Mouse (Mus musculus): ENCODE measurements around the gene Nrxn3. TPM values are rescaled to one million over a fixed set of nuclear protein-coding genes. Genes with fewer than 3 reads are reported as not detected.

Gene Nrxn3
- polyA plus RNA-seq, 1 experiment from 2014 or later = 6.9 TPM

- WGBS = 85% methylated on average over 5 of the region's 5 CpGs
- H3K4me1 ChIP-seq = peaks cover 4% of the 10 kb centered on the region
- H3K27me3 ChIP-seq (ENCODE audit: poor library complexity, severe bottlenecking) = no peaks in the 10 kb centered on the region
- no peak for DNase-seq (ENCODE audit: extremely low spot score, low spot score)
- no peak overlapping the region for H3K27ac ChIP-seq
- H3K9me3 ChIP-seq = no peaks in the 10 kb centered on the region
- H3K36me3 ChIP-seq (replicated peaks) = no peaks in the 10 kb centered on the region
- no peak overlapping the region for H3K4me3 ChIP-seq
Measured at GRCm38 (mm10) chr12:89977479-89977878, 1254.8 kb downstream of the Nrxn3 start.

GRCm38 (mm10) chr12:89979190-89979589 lies 1256.5 kb downstream of the Nrxn3 start:
- no peaks in the 10 kb centered on the region for H3K27me3 ChIP-seq (ENCODE audit: poor library complexity, severe bottlenecking)

GRCm38 (mm10) chr12:89982445-89982844 lies 1259.8 kb downstream of the Nrxn3 start:
- Histone ChIP-seq H3K27ac (no peak overlapping the region), H3K4me3 (no peak overlapping the region), H3K9me3 (no peaks in the 10 kb centered on the region), H3K27me3 (ENCODE audit: poor library complexity, severe bottlenecking) (no peaks in the 10 kb centered on the region), H3K36me3 (replicated peaks) (no peaks in the 10 kb centered on the region), H3K4me1 (peaks cover 17% of the 10 kb centered on the region)
- WGBS = 46% methylated on average over 5 of the region's 5 CpGs
- no peak for DNase-seq (ENCODE audit: extremely low spot score, low spot score)

More at GRCm38 (mm10) chr12:89979190-89979589, 1256.5 kb downstream of the Nrxn3 start:
- Histone ChIP-seq H3K4me1 (peaks cover 17% of the 10 kb centered on the region), H3K4me3 (no peak overlapping the region), H3K9me3 (no peaks in the 10 kb centered on the region), H3K27ac (no peak overlapping the region), H3K36me3 (replicated peaks) (no peaks in the 10 kb centered on the region)
- 100% methylated on average over 1 of the region's 1 CpGs for WGBS
- no peak for DNase-seq (ENCODE audit: extremely low spot score, low spot score)

DNA sequence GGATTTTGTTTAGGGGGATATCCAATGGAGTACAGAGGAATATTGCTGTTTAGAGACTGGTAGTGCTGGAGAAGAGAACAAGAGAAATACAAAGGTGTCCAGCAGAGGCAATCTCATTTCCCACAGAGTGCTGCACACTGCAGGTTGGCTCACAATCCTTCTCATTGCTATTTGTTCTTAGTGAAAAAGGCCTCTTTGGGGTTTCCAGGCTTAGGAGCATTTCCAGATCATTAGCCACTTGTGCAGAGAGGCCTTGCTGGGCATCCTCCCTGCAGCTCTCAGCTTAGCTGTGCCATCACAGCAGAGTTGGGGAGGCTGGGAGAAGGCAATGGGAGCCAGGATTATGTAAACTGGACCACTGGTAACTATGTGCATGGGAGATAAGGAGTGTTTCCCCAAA lies 1260.7 kb downstream of the Nrxn3 start:
- Histone ChIP-seq H3K4me3 (no peak overlapping the region), H3K27me3 (ENCODE audit: poor library complexity, severe bottlenecking) (no peaks in the 10 kb centered on the region), H3K36me3 (replicated peaks) (no peaks in the 10 kb centered on the region), H3K9me3 (no peaks in the 10 kb centered on the region), H3K4me1 (peaks cover 17% of the 10 kb centered on the region), H3K27ac (no peak overlapping the region)
- DNase-seq (ENCODE audit: extremely low spot score, low spot score) = no peak

DNA sequence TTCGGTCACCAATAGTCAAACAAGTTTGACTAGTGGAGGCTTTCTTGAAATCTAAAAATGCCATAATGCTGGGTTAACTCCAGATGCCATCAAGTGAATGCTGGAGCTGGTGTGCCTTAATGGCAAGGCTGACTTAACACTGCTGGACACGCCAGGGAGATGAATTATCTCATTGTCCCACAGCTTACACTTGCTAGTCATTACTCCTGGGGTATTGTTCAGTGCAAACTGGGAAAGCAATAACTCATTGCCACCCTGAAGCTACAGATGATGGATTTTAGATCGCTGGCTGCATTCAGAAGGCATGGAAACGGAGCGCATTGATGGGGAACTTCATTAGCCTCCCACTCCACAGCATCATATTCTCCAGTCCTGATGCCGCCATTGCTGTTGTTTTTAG lies 1263.5 kb downstream of the Nrxn3 start:
- no peak for DNase-seq (ENCODE audit: extremely low spot score, low spot score)
- Histone ChIP-seq H3K9me3 (no peaks in the 10 kb centered on the region), H3K27me3 (ENCODE audit: poor library complexity, severe bottlenecking) (no peaks in the 10 kb centered on the region), H3K36me3 (replicated peaks) (no peaks in the 10 kb centered on the region), H3K4me3 (no peak overlapping the region), H3K4me1 (peaks cover 17% of the 10 kb centered on the region), H3K27ac (no peak overlapping the region)
- WGBS = 77% methylated on average over 6 of the region's 6 CpGs

DNA sequence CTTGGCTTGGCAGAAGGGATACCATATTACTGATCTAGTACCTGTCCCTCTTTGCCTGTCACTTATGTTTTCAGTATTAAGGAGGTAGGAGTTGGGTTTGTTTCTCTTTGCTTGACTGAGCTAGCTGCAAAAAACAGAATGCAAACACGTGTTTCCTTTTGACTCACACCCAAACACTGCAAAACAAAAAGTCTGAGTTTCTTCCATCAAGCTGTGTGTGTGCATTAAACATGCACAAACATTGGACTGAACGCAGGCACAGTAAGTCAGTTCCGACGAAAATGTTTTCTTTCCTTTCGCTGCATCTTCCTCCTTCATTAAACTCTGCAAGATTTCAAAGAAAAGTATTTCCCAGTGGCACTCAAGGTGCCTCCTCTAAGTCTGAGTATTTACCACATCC lies 1270.6 kb downstream of the Nrxn3 start:
- Histone ChIP-seq H3K9me3 (no peaks in the 10 kb centered on the region), H3K27ac (no peak overlapping the region), H3K27me3 (ENCODE audit: poor library complexity, severe bottlenecking) (no peaks in the 10 kb centered on the region), H3K4me3 (no peak overlapping the region), H3K4me1 (no peaks in the 10 kb centered on the region), H3K36me3 (replicated peaks) (no peaks in the 10 kb centered on the region)
- 89% methylated on average over 5 of the region's 5 CpGs for WGBS
- DNase-seq (ENCODE audit: extremely low spot score, low spot score) = no peak

DNA sequence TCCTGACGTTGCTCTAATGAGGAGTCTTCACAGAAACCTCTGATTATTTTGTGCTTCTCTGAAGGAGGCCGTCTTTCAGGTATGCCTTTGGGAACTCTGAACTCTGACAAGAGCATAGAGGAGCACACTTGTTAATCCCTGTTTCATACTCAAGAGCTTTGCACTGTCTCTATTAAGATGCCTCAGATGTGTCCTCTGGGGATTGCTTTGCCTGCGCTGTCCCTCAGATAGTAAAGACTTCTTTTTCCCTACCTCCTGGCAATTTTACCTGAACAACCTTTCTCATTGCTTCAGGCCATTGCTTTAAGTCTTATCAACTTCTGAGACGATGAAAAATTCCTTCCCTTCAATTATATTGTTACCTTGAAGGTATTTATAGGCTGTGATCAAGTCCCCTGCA lies 1272.7 kb downstream of the Nrxn3 start:
- 87% methylated on average over 4 of the region's 4 CpGs for WGBS
- no peak overlapping the region for H3K4me3 ChIP-seq
- H3K4me1 ChIP-seq = no peaks in the 10 kb centered on the region
- no peaks in the 10 kb centered on the region for H3K9me3 ChIP-seq
- no peaks in the 10 kb centered on the region for H3K27me3 ChIP-seq (ENCODE audit: poor library complexity, severe bottlenecking)
- no peaks in the 10 kb centered on the region for H3K36me3 ChIP-seq (replicated peaks)
- H3K27ac ChIP-seq = no peak overlapping the region
- no peak for DNase-seq (ENCODE audit: extremely low spot score, low spot score)

GRCm38 (mm10) chr12:90010280-90010679 lies 1287.6 kb downstream of the Nrxn3 start:
- WGBS = 79% methylated on average over 2 of the region's 2 CpGs
- Histone ChIP-seq H3K9me3 (no peaks in the 10 kb centered on the region), H3K27me3 (ENCODE audit: poor library complexity, severe bottlenecking) (no peaks in the 10 kb centered on the region), H3K4me3 (no peak overlapping the region), H3K27ac (no peak overlapping the region), H3K4me1 (no peaks in the 10 kb centered on the region), H3K36me3 (replicated peaks) (no peaks in the 10 kb centered on the region)
- no peak for DNase-seq (ENCODE audit: extremely low spot score, low spot score)

DNA sequence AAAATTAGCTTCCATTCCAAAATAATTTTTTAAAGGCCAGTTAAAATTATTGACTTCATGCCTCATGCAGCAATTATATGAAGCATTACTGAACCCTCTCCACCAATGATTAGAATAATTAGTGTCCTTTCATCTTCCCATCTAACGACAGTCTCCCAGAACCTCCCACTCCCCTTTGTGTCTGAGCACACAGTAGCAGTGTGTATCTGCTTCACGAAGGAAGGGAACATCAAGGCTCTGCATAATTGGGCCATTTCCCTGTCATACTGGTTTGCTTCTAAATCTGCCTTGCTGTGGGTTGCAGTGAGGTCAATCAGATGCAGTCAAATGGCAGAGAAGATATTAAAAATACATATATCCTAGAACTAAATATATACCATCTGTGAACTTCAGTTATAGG lies 1291.3 kb downstream of the Nrxn3 start:
- Histone ChIP-seq H3K4me1 (no peaks in the 10 kb centered on the region), H3K36me3 (replicated peaks) (no peaks in the 10 kb centered on the region), H3K4me3 (no peak overlapping the region), H3K27ac (no peak overlapping the region), H3K9me3 (no peaks in the 10 kb centered on the region), H3K27me3 (ENCODE audit: poor library complexity, severe bottlenecking) (no peaks in the 10 kb centered on the region)
- no peak for DNase-seq (ENCODE audit: extremely low spot score, low spot score)
- 45% methylated on average over 2 of the region's 2 CpGs for WGBS

DNA sequence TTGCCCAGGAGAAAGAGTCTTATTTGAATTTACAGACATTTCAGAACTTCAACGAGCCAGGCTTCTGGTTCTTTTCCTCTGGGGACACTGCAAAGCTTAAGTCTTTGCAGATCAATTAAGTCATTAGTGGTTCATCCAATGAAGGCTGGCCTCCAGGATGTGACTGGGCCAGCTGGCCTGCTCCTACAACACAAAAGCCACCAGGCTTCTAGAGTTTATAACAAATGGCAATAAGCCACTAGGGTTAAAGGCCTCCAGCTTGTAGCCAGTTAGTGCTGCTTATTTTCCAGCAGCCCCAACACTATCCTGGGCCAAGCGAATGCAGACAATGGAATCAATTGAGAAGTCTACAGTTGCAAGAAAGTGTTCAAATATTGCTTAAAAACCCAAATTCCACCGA lies 1304.3 kb downstream of the Nrxn3 start:
- Histone ChIP-seq H3K27ac (no peak overlapping the region), H3K4me1 (peaks cover 4% of the 10 kb centered on the region), H3K4me3 (no peak overlapping the region), H3K9me3 (no peaks in the 10 kb centered on the region), H3K27me3 (ENCODE audit: poor library complexity, severe bottlenecking) (no peaks in the 10 kb centered on the region), H3K36me3 (replicated peaks) (no peaks in the 10 kb centered on the region)
- 44% methylated on average over 3 of the region's 3 CpGs for WGBS
- no peak for DNase-seq (ENCODE audit: extremely low spot score, low spot score)

DNA sequence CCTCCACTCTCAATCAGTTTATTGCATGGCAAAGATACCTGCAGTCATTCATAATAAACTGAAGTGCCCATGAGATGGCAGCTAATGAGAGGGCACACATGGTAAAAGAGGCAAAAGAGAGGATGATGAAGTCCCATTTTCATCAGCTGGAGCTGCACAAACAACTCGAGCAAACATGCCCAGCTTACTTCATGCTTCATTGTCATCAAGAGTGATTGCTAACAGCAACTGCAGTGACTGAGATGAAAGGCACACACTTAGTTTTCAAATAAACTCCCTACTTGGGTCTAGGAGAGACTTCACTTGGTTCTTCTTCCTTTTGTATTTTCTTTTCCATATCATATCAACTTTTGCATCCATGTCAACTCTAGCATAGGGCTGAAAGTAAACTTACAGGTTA lies 1318.4 kb downstream of the Nrxn3 start:
- WGBS = 71% methylated on average over 1 of the region's 1 CpGs
- no peaks in the 10 kb centered on the region for H3K4me1 ChIP-seq
- H3K4me3 ChIP-seq = no peak overlapping the region
- no peaks in the 10 kb centered on the region for H3K9me3 ChIP-seq
- no peaks in the 10 kb centered on the region for H3K27me3 ChIP-seq (ENCODE audit: poor library complexity, severe bottlenecking)
- H3K27ac ChIP-seq = no peak overlapping the region
- no peaks in the 10 kb centered on the region for H3K36me3 ChIP-seq (replicated peaks)
- no peak for DNase-seq (ENCODE audit: extremely low spot score, low spot score)

- Histone ChIP-seq H3K4me3 (no peak overlapping the region), H3K27ac (no peak overlapping the region), H3K36me3 (replicated peaks) (no peaks in the 10 kb centered on the region), H3K4me1 (peaks cover under 1% of the 10 kb centered on the region; the same call in 1 of the 2 replicates), H3K27me3 (ENCODE audit: poor library complexity, severe bottlenecking) (no peaks in the 10 kb centered on the region), H3K9me3 (no peaks in the 10 kb centered on the region)
- WGBS = 89% methylated on average over 5 of the region's 5 CpGs
- DNase-seq (ENCODE audit: extremely low spot score, low spot score) = no peak
Measured at GRCm38 (mm10) chr12:90056256-90056655, 1333.6 kb downstream of the Nrxn3 start.

DNA sequence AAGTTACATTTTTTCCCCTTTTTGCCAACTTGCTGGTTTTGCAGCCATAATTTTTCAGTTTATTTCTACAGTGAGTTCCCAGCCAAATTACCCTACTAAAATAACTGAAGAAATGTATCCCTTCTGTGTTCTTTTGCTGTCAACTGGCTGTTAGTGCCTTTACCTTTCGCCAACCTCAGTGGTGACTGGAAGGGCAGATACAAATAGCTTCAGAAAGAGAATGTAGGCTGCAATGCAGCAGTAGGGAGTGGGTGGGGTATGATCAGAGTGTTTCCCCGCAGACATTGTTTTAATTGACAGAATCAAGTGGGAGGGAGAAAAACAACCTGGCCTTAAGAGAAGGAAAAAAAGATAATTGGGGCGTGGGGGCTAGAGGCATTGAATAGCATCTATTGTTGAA lies 1337.1 kb downstream of the Nrxn3 start:
- no peaks in the 10 kb centered on the region for H3K27me3 ChIP-seq (ENCODE audit: poor library complexity, severe bottlenecking)
- H3K9me3 ChIP-seq = no peaks in the 10 kb centered on the region
- no peak overlapping the region for H3K27ac ChIP-seq
- H3K36me3 ChIP-seq (replicated peaks) = no peaks in the 10 kb centered on the region
- no peak overlapping the region for H3K4me3 ChIP-seq
- no peak for DNase-seq (ENCODE audit: extremely low spot score, low spot score)
- 82% methylated on average over 3 of the region's 3 CpGs for WGBS
- peaks cover 12% of the 10 kb centered on the region for H3K4me1 ChIP-seq

- Histone ChIP-seq H3K27me3 (ENCODE audit: poor library complexity, severe bottlenecking) (no peaks in the 10 kb centered on the region), H3K4me1 (peaks cover 12% of the 10 kb centered on the region), H3K27ac (no peak overlapping the region), H3K36me3 (replicated peaks) (no peaks in the 10 kb centered on the region), H3K9me3 (no peaks in the 10 kb centered on the region), H3K4me3 (no peak overlapping the region)
- DNase-seq (ENCODE audit: extremely low spot score, low spot score) = no peak
- WGBS = 76% methylated on average over 3 of the region's 3 CpGs
Measured at GRCm38 (mm10) chr12:90061312-90061711, 1338.6 kb downstream of the Nrxn3 start.

Data from forebrain, embryonic 10.5 days (tissue).